Mouse (Mus musculus) neural tube, embryonic 15.5 days (tissue): ENCODE measurements around the gene Rictor. TPM values are rescaled to one million over a fixed set of nuclear protein-coding genes. Genes with fewer than 3 reads are reported as not detected.

Source experiments
- ATAC-seq: fragments of 200-750 bp; cut with Nextera tagmentation; 2 replicates; pipeline ENCODE4 v1.8.0; 2017; ENCODE audit warnings: mild to moderate bottlenecking, moderate TSS enrichment, moderate library complexity; ENCODE audit not compliant: low FRiP score
- H3K27ac ChIP-seq: fragments of 300-500 bp; sonication (generic); replicated peaks from 2 replicates; pipeline ENCODE4 v1.5.1; 2015; ENCODE audit warnings: mild to moderate bottlenecking, inconsistent platforms
- H3K27me3 ChIP-seq: fragments of 300-500 bp; sonication (generic); replicated peaks from 2 replicates; pipeline ENCODE4 v1.6.1; 2015; ENCODE audit warnings: inconsistent platforms
- H3K36me3 ChIP-seq: fragments of 300-500 bp; sonication (generic); 2 replicates; pipeline ENCODE4 v1.6.1; 2015; ENCODE audit warnings: inconsistent platforms
- H3K4me1 ChIP-seq: fragments of 300-500 bp; sonication (generic); 2 replicates; pipeline ENCODE4 v1.6.1; 2015; ENCODE audit warnings: inconsistent platforms
- H3K4me2 ChIP-seq: fragments of 300-500 bp; sonication (generic); 2 replicates; pipeline ENCODE4 v1.6.1; 2015; ENCODE audit warnings: inconsistent platforms, mild to moderate bottlenecking, moderate library complexity
- H3K4me3 ChIP-seq: fragments of 300-500 bp; sonication (generic); replicated peaks from 2 replicates; pipeline ENCODE4 v1.5.1; 2015; ENCODE audit warnings: mild to moderate bottlenecking, inconsistent platforms
- H3K9ac ChIP-seq: fragments of 300-500 bp; sonication (generic); replicated peaks from 2 replicates; pipeline ENCODE4 v1.6.1; 2015; ENCODE audit warnings: mild to moderate bottlenecking, inconsistent platforms
- H3K9me3 ChIP-seq: fragments of 300-500 bp; sonication (generic); replicated peaks from 2 replicates; pipeline ENCODE4 v1.6.1; 2016; ENCODE audit warnings: inconsistent platforms
- WGBS: fragments of 180-500 bp; shearing (Covaris S2); methylation state at CpG from one replicate; pipeline ENCODE4 v1.1.7; 2015; ENCODE audit warnings: mixed read lengths; 5-methylcytosine and 5-hydroxymethylcytosine counted together
- polyA plus RNA-seq: library from polyadenylated mRNA; unstranded; fragments of >200 nt; fragmentation: Nextera tagmentation; extraction: Ambion mirVana; gene quantifications from 2 replicates; pipeline ENCODE4 v1.2.1, GENCODE M21; 2015

Gene Rictor
- polyA plus RNA-seq, 1 experiment from 2014 or later, result 52.6 TPM

DNA sequence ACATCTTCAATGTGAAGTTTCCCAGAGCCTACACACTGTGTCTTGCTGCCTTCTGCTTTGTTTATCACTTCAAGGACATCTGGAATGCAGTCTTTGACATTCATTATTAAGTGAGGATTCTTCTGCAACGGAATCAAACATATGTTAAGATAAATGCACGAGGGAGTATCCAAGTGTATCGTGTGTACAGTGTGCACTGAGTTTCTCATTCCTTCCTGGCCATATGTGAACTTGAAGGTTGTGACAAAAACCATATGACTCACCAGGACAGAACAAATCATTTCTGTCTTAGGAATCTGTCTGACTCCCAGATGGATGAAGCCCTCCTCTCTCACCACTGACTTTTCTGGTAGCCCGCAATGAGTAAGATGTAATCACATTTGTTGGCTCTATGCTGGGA is 107.6 kb downstream of the Rictor start:
- ATAC-seq, result no peak
- WGBS, result 82% methylated on average over 4 of the region's 4 CpGs
- Histone ChIP-seq H3K9me3 (0 out of 2 replicates have a peak, but pooled peaks cover 3% of the 10 kb centered on the region), H3K27me3 (no peaks in the 10 kb centered on the region), H3K4me1 (no peaks in the 10 kb centered on the region), H3K9ac (no peak overlapping the region), H3K4me2 (no peak overlapping the region), H3K27ac (no peak overlapping the region), H3K36me3 (no peaks in the 10 kb centered on the region), H3K4me3 (no peak overlapping the region)

DNA sequence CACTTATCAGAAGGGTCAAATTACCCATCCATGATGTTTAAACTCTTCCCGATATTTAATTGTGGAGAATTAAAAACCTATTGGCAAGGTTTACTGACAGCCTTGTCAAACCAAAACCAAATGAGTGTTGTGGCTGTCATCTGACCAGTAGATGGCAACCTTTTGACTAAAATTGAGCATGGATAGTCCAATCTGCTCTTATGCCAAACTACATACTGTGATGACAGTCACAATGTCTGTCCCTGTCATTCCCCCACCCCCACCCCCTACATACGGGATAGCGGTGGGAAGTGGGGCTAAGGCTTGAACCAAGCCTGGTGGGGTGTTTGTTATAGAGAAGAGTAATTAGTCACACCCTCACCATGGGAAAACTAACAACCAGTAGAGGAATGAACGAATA is 132.0 kb downstream of the Rictor start:
- 51% methylated on average over 4 of the region's 4 CpGs for WGBS
- no peaks in the 10 kb centered on the region for H3K9me3 ChIP-seq
- H3K9ac ChIP-seq, result no peak overlapping the region
- H3K4me3 ChIP-seq, result no peak overlapping the region
- no peak overlapping the region for H3K27ac ChIP-seq
- no peaks in the 10 kb centered on the region for H3K36me3 ChIP-seq
- no peaks in the 10 kb centered on the region for H3K4me1 ChIP-seq
- no peak overlapping the region for H3K4me2 ChIP-seq
- no peaks in the 10 kb centered on the region for H3K27me3 ChIP-seq
- ATAC-seq, result peak; percentile 59; the same call in 1 of the 2 replicates

DNA sequence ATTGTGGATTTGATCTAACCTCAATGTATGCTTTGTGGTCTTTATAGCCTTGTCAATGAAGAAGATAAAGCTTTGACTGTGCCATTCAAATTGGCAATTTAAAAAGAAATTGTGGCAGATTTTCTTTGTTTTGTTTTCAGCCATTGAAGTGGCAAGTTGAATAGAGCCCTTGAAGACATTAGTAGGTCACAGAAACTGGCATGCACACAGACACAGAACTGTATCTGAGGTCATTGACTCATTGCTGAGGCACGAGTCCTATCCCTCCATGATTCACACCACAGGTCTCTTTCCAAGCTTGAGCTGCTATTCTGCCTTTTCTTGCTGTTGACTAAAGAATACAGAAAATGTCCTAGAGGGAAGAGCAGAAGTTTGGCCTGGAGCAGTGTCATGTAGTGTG is 141.7 kb downstream of the Rictor start:
- 25% methylated on average over 1 of the region's 1 CpGs for WGBS
- ATAC-seq, result no peak
- Histone ChIP-seq H3K9ac (no peak overlapping the region), H3K27me3 (no peaks in the 10 kb centered on the region), H3K4me1 (no peaks in the 10 kb centered on the region), H3K27ac (no peak overlapping the region), H3K36me3 (no peaks in the 10 kb centered on the region), H3K4me3 (no peak overlapping the region), H3K4me2 (no peak overlapping the region), H3K9me3 (no peaks in the 10 kb centered on the region)

Other genes with a start within 250 kb of the Rictor start
- 4.0 and 16.1 TPM in 2 replicates for gene Fyb, start 185.5 kb upstream of the Rictor start, polyA plus RNA-seq
- gene Osmr, start 166.6 kb downstream of the Rictor start, polyA plus RNA-seq, result 1.8 and 2.5 TPM in 2 replicates